Mouse (Mus musculus) liver, embryonic 14.5 days (tissue): ENCODE results near the gene H6pd.

Source experiments
- CTCF ChIP-seq: IDR thresholded peaks from 2 replicates; pipeline ENCODE4 v1.5.1; 2016; ENCODE audit warnings: antibody characterized with exemption, low read depth, control low read depth
- EP300 ChIP-seq: IDR thresholded peaks from 2 replicates; pipeline ENCODE4 v1.6.1; 2016; ENCODE audit warnings: antibody characterized with exemption, low read depth

DNA sequence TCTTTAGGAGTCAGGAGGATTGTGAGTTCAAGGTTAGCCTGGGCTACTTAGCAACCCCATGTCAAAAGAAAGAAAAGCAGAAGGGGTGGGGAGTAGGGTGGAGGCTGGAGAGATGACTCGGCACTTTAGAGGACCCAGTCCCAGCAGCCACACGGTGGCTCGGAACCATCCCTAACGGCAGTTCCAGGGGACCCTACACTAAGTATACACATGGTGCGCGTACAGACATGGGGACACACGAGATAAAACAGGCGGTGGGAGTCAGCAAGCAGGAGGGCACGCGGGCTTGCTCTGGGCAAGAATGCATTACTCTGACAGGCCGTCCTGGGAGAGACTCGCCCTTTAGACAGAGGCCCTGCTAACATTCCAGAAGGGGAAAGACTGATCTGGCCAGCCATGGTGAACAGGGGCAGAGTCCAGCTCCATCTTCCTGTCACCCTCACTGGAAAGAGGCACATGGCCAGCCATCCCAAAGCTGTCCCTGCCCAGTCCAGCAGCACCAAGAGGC is 6.7 kb downstream of the H6pd start:
- TF ChIP-seq CTCF (no peak), EP300 (no peak)
